Mouse (Mus musculus) forebrain, embryonic 11.5 days (tissue): ENCODE data around the gene Phykpl. TPM values are rescaled to one million over a fixed set of nuclear protein-coding genes. Genes with fewer than 3 reads are reported as not detected.

ENCODE experiments used
- ATAC-seq: fragments of 200-750 bp; cut with Nextera tagmentation; replicated peaks from 2 replicates; pipeline ENCODE4 v1.8.0; 2017; ENCODE audit warnings: moderate TSS enrichment; ENCODE audit not compliant: low FRiP score
- DNase-seq: peaks from one replicate; pipeline ENCODE4 v3.0.0-alpha.2; 2017; ENCODE audit warnings: low spot score
- H3K27ac ChIP-seq: fragments of 300-500 bp; sonication (generic); 2 replicates; pipeline ENCODE4 v1.5.1; 2014; ENCODE audit warnings: low read depth, low read length
- H3K27me3 ChIP-seq: fragments of 300-500 bp; sonication (generic); 2 replicates; pipeline ENCODE4 v1.6.1; 2014; ENCODE audit warnings: mild to moderate bottlenecking, low read length, mixed read lengths; ENCODE audit not compliant: control insufficient read depth, insufficient read depth
- H3K36me3 ChIP-seq: fragments of 300-500 bp; sonication (generic); 2 replicates; pipeline ENCODE4 v1.6.1; 2014; ENCODE audit warnings: mild to moderate bottlenecking, low read length, moderate library complexity, mixed read lengths; ENCODE audit not compliant: control insufficient read depth, insufficient read depth
- H3K4me1 ChIP-seq: fragments of 300-500 bp; sonication (generic); replicated peaks from 2 replicates; pipeline ENCODE4 v1.6.1; 2014; ENCODE audit warnings: low read length, mixed read lengths; ENCODE audit not compliant: control insufficient read depth, insufficient read depth
- H3K4me2 ChIP-seq: fragments of 300-500 bp; sonication (generic); 2 replicates; pipeline ENCODE4 v1.6.1; 2014; ENCODE audit warnings: low read depth, mild to moderate bottlenecking, low read length, moderate library complexity, mixed read lengths; ENCODE audit not compliant: severe bottlenecking
- H3K4me3 ChIP-seq: fragments of 300-500 bp; sonication (generic); 2 replicates; pipeline ENCODE4 v1.5.1; 2014; ENCODE audit warnings: low read depth, low read length
- H3K9ac ChIP-seq: fragments of 300-500 bp; sonication (generic); 2 replicates; pipeline ENCODE4 v1.6.1; 2014; ENCODE audit warnings: low read length
- H3K9me3 ChIP-seq: fragments of 300-500 bp; sonication (generic); 2 replicates; pipeline ENCODE4 v1.6.1; 2016; ENCODE audit warnings: low read length, mixed read lengths; ENCODE audit not compliant: control insufficient read depth
- WGBS: fragments of 180-500 bp; shearing (Covaris S2); extraction: QIAGEN DNeasy Blood & Tissue Kit; methylation state at CpG from one replicate; pipeline ENCODE4 v1.1.7; 2014; 5-methylcytosine and 5-hydroxymethylcytosine counted together
- polyA plus RNA-seq: library from polyadenylated mRNA; unstranded; fragments of >200 nt; fragmentation: Nextera tagmentation; extraction: Ambion mirVana; gene quantifications from 2 replicates; pipeline ENCODE4 v1.2.1, GENCODE M21; 2014

Phykpl gene
- polyA plus RNA-seq, 1 experiment from 2014 or later: 16.7 TPM

DNA sequence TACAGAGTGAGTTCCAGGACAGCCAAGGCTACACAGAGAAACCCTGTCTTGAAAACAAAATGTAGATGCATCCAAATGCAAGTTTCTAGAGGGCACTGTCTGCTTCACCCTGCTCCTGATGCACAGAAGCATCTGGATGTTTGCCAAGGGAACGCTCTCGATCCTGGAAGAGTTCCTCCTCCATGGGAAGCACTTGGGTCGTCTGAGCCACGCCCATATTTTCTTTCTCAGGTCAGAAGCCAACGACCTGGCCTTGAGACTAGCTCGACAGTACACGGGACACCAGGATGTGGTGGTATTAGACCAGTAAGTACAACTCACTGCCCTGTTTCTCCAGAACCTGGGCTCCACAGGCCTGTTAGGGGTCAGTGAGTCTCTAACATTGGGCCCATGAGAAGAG, 6.6 kb downstream of the Phykpl start:
- H3K9ac ChIP-seq: no peak overlapping the region
- H3K36me3 ChIP-seq: peaks cover 45% of the 10 kb centered on the region
- H3K4me1 ChIP-seq: no peaks in the 10 kb centered on the region
- no peak for DNase-seq
- no peaks in the 10 kb centered on the region for H3K9me3 ChIP-seq
- H3K27me3 ChIP-seq: no peaks in the 10 kb centered on the region
- 90% methylated on average over 7 of the region's 7 CpGs for WGBS
- no peak overlapping the region for H3K27ac ChIP-seq
- H3K4me2 ChIP-seq: no peak overlapping the region
- ATAC-seq: no peak
- no peak overlapping the region for H3K4me3 ChIP-seq

DNA sequence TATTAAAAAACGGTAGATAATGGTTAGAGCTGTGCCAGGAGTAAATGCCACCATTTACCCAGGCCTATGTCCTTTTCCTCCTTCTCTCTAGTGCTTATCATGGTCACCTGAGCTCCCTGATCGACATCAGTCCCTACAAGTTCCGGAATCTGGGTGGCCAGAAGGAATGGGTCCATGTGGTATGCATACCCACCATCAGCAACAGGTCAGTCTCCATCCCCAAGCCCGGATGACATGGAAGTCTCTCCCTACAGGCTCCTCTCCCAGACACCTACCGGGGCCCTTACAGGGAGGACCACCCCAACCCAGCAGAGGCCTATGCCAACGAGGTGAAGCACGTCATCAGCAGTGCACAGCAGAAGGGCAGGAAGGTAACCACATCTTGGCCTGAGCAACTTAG, 7.4 kb downstream of the Phykpl start:
- H3K27me3 ChIP-seq: no peaks in the 10 kb centered on the region
- peak; percentile 53 for DNase-seq
- no peak for ATAC-seq
- H3K4me1 ChIP-seq: no peaks in the 10 kb centered on the region
- H3K4me3 ChIP-seq: no peak overlapping the region
- H3K36me3 ChIP-seq: peaks cover 43% of the 10 kb centered on the region
- 93% methylated on average over 7 of the region's 7 CpGs for WGBS
- H3K27ac ChIP-seq: no peak overlapping the region
- H3K4me2 ChIP-seq: no peak overlapping the region
- H3K9ac ChIP-seq: no peak overlapping the region
- no peaks in the 10 kb centered on the region for H3K9me3 ChIP-seq

DNA sequence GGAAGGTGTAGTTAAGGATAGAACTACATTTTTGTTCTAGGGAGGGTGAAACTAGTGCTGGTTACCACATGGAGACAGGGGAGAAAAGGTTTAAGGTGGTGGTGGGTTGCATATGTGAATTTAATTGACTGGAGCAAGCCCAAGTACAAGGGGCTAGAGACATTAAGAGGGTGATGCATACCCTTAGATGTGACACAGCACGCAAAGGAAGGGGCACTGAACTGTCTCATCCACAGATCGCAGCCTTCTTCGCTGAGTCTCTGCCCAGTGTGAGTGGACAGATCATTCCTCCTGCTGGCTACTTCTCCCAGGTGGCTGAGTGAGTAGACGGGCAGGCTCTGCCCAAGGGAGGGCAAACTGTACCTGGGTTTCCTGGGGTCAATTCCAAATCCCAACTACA, 8.8 kb downstream of the Phykpl start:
- Histone ChIP-seq H3K27me3 (no peaks in the 10 kb centered on the region), H3K4me2 (no peak overlapping the region), H3K27ac (no peak overlapping the region), H3K9me3 (no peaks in the 10 kb centered on the region), H3K4me3 (no peak overlapping the region), H3K36me3 (peaks cover 39% of the 10 kb centered on the region), H3K9ac (no peak overlapping the region), H3K4me1 (no peaks in the 10 kb centered on the region)
- WGBS: 94% methylated on average over 4 of the region's 4 CpGs
- ATAC-seq (no peak), DNase-seq (peak; percentile 47)

DNA sequence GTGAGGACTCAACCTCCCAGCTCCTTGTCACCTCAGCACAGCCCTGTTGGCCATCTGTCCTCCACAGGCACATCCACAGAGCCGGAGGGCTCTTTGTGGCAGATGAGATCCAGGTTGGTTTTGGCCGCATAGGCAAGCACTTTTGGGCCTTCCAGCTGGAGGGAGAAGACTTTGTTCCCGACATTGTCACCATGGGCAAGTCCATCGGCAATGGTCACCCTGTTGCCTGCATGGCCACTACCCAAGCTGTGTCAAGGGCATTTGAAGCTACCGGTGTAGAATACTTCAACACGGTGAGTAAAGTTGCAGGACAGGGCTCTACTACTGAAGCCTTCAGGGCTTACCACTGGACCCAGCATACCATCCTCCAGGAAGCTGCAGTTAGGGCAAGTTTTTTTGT, 9.3 kb downstream of the Phykpl start:
- ATAC-seq: no peak
- WGBS: 94% methylated on average over 6 of the region's 6 CpGs
- no peaks in the 10 kb centered on the region for H3K9me3 ChIP-seq
- DNase-seq: no peak
- H3K4me2 ChIP-seq: no peak overlapping the region
- no peaks in the 10 kb centered on the region for H3K4me1 ChIP-seq
- peaks cover 41% of the 10 kb centered on the region for H3K36me3 ChIP-seq
- H3K4me3 ChIP-seq: no peak overlapping the region
- H3K9ac ChIP-seq: no peak overlapping the region
- H3K27ac ChIP-seq: no peak overlapping the region
- no peaks in the 10 kb centered on the region for H3K27me3 ChIP-seq

DNA sequence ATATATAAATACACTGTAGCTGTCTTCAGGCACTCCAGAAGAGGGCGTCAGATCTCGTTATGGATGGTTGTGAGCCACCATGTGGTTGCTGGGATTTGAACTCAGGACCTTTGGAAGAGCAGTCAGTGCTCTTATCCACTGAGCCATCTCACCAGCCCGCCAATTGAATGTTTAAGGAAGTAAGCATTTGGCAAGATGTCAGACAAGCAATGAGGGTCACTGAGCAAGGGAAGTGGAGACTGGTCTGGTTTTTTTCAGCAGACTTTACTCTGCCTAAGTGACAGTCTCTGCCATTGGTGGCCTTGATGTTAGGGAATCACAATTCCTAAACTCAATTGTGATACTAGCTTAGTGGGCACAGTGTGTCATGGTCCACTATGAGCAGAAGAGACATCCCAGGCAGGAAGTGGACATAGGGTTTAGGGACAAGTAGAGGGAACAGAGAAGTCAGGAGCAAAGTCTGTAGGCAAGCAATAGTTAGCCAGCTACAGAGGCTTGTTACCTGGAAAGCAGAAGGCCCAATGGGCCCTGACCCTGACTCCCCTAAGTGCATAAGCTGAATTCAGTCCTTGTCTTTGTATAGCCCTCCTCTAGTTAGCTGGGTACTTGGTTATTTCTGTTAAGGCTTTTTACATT, 10.3 kb downstream of the Phykpl start:
- Histone ChIP-seq H3K36me3 (peaks cover 39% of the 10 kb centered on the region), H3K4me2 (no peak overlapping the region), H3K4me3 (no peak overlapping the region), H3K9ac (no peak overlapping the region), H3K4me1 (0 out of 2 replicates have a peak, but pooled peaks cover 2% of the 10 kb centered on the region), H3K9me3 (no peaks in the 10 kb centered on the region), H3K27ac (no peak overlapping the region), H3K27me3 (no peaks in the 10 kb centered on the region)
- 87% methylated on average over 3 of the region's 3 CpGs for WGBS
- ATAC-seq (no peak), DNase-seq (peak; percentile 47)

DNA sequence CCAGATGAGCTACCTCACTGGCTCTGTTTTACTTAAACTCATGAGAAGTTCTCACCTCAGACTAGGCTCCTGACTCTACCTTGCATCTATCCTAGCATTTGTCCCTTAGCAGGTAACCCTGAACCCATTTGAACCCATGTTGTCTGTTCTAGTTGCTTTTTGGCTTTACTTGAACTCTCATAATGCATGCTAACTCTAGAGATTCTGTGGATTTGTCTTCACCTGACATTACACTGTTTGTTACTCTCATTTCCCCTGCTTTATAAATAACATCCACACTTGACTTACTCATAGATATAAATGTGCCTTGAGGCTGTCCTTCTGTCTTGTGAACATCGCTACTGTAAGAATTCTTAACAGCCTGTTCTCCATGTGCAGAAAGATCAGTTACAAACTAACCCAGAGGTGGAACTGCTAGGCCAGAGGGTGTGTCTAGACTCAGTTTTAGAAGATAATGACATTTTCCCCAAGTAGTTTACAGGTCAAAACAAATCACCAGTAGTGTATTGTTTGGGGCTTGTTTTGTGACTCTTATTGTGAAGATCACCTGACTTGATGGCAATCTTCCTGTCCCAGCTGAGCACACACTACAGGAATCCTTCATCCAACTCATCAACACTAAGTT, 11.0 kb downstream of the Phykpl start:
- Histone ChIP-seq H3K27me3 (no peaks in the 10 kb centered on the region), H3K27ac (no peak overlapping the region), H3K9me3 (no peaks in the 10 kb centered on the region), H3K4me1 (0 out of 2 replicates have a peak, but pooled peaks cover 2% of the 10 kb centered on the region), H3K9ac (no peak overlapping the region), H3K36me3 (peaks cover 39% of the 10 kb centered on the region; the same call in 1 of the 2 replicates), H3K4me3 (no peak overlapping the region), H3K4me2 (no peak overlapping the region)
- ATAC-seq (no peak), DNase-seq (no peak)
- WGBS: 94% methylated on average over 1 of the region's 1 CpGs

DNA sequence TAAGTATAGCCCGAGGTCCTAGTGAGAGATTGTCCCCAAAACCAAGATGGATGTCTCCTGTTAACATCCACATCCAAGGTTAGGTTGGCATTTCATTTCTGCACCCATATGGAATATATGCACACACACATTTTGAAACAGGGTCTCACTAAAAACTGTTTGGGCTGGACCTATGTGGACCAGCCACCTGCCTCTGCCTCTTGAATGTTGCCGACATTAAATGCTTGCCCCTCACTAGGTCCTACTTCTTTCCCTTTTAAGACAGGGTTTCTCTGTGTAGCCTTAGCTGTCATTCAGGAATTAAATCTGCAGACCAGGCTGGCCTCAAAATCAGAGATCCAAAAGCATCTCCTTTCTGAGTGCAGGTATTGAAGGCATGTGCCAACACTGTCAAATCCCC, 13.0 kb downstream of the Phykpl start:
- no peak overlapping the region for H3K4me2 ChIP-seq
- peaks cover 6% of the 10 kb centered on the region; the same call in 1 of the 2 replicates for H3K4me1 ChIP-seq
- 86% methylated on average over 2 of the region's 2 CpGs for WGBS
- H3K36me3 ChIP-seq: peaks cover 46% of the 10 kb centered on the region
- no peak for DNase-seq
- H3K27me3 ChIP-seq: no peaks in the 10 kb centered on the region
- H3K4me3 ChIP-seq: no peak overlapping the region
- H3K9me3 ChIP-seq: no peaks in the 10 kb centered on the region
- H3K9ac ChIP-seq: no peak overlapping the region
- no peak overlapping the region for H3K27ac ChIP-seq
- ATAC-seq: no peak

DNA sequence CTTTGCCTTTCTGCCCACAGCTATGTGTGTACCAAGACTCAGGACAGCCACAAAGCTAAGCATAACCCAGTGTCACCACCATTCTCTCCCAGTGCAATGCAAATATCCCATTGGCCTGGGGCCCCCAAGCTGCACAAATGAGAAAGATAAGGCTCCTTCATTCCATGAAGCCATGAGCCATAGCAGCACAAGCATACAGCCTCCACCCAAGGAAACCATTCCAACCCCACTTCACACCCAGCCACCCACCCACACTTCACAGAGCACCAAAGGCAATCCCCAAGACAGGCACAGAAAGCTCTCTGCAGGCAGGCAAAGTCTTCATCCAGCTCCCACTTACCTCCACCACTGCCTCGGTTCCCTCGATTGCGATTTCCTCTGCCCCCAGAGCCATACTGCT, 17.7 kb downstream of the Phykpl start:
- Histone ChIP-seq H3K27ac (no peak overlapping the region), H3K36me3 (peaks cover 62% of the 10 kb centered on the region), H3K9ac (no peak overlapping the region; the same call in 1 of the 2 replicates), H3K27me3 (no peaks in the 10 kb centered on the region), H3K4me3 (no peak overlapping the region), H3K9me3 (no peaks in the 10 kb centered on the region), H3K4me2 (no peak overlapping the region), H3K4me1 (peaks cover 14% of the 10 kb centered on the region; the same call in 1 of the 2 replicates)
- no peak for ATAC-seq
- no peak for DNase-seq
- WGBS: 92% methylated on average over 3 of the region's 3 CpGs
